Mouse (Mus musculus): ENCODE measurements around the gene Tyrp1. TPM values are rescaled to one million over a fixed set of nuclear protein-coding genes. Genes with fewer than 3 reads are reported as not detected.
A peak's percentile ranks its signal among the peaks of the same experiment; 100 is the strongest.

The Tyrp1 gene
- polyA plus RNA-seq (2014; fragmentation: Nextera tagmentation; extraction: Ambion mirVana) = 0.16 and 0.45 TPM in 2 replicates

DNA sequence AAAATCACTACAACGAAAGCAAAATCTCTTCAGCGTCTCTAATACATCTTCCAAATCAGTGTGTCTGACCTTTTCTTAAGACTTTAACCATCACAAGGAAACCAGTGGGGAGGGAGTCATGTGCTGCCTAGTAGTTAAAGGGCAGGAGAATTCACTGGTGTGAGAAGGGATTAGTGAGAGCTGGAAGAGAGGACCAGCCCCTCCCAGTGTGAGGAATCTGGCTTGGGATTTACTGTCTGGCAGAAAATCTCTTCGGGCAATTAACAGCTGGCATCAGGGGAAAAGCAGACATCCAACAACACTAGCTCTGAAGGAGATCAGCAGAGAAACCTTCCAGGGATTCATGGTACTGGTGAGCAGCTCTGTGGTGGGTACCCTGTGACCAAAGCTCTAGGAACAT is at the start of gene Tyrp1:
Gene Tyrp1, plus strand, starts transcription at position 74 of the 400 bp plus-strand sequence.
- Histone ChIP-seq H3K9me3 (ENCODE audit: control insufficient read depth, low read length) (no peaks in the 10 kb centered on the region), H3K27me3 (ENCODE audit: control insufficient read depth, insufficient read depth, low read length) (no peaks in the 10 kb centered on the region), H3K4me1 (ENCODE audit: control insufficient read depth, insufficient read depth, low read length) (no peaks in the 10 kb centered on the region), H3K4me2 (ENCODE audit: low read length) (no peak within 1 kb of the TSS), H3K4me3 (replicated peaks; ENCODE audit: low read depth, low read length) (no peak within 1 kb of the TSS), H3K9ac (replicated peaks; ENCODE audit: low read length) (no peak within 1 kb of the TSS), H3K27ac (replicated peaks; ENCODE audit: low read depth, low read length) (no peak within 1 kb of the TSS), H3K36me3 (ENCODE audit: control insufficient read depth, insufficient read depth, low read length) (no peaks in the 10 kb centered on the region)
- 9% methylated on average over 3 of the region's 3 CpGs for WGBS
- ATAC-seq (ENCODE audit: low FRiP score, low TSS enrichment) (peak; percentile 50; the same call in 1 of the 2 replicates), DNase-seq (peak; percentile 32)

DNA sequence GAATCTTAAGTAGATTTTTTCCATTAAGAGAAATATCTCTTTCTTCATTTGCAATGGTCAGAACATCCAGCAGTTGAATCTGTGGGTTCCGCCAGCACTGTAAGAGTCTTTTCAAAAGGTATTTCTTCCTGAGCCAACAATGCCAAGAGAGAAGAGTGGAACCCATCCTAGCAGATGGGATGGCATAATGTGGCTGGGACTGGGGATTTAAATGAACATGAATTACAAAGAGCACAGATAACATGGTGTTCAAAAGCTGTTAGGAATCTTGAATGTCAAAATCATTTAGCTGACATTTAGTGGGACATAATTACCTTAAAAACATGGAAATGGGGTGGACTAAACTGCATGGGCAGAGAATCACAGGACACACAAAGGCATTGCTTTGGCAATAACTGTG is 45.6 kb upstream of the Tyrp1 start:
- peak; percentile 12 for DNase-seq
- Histone ChIP-seq H3K4me2 (ENCODE audit: low read length) (no peak overlapping the region), H3K36me3 (ENCODE audit: control insufficient read depth, insufficient read depth, low read length) (no peaks in the 10 kb centered on the region), H3K4me1 (ENCODE audit: control insufficient read depth, insufficient read depth, low read length) (0 out of 2 replicates have a peak, but pooled peaks cover 3% of the 10 kb centered on the region), H3K9me3 (ENCODE audit: control insufficient read depth, low read length) (no peaks in the 10 kb centered on the region), H3K27ac (replicated peaks; ENCODE audit: low read depth, low read length) (no peak overlapping the region), H3K9ac (replicated peaks; ENCODE audit: low read length) (no peak overlapping the region), H3K27me3 (ENCODE audit: control insufficient read depth, insufficient read depth, low read length) (no peaks in the 10 kb centered on the region), H3K4me3 (replicated peaks; ENCODE audit: low read depth, low read length) (no peak overlapping the region)
- WGBS = 69% methylated on average over 1 of the region's 1 CpGs
- ATAC-seq (ENCODE audit: low FRiP score, low TSS enrichment) = no peak

DNA sequence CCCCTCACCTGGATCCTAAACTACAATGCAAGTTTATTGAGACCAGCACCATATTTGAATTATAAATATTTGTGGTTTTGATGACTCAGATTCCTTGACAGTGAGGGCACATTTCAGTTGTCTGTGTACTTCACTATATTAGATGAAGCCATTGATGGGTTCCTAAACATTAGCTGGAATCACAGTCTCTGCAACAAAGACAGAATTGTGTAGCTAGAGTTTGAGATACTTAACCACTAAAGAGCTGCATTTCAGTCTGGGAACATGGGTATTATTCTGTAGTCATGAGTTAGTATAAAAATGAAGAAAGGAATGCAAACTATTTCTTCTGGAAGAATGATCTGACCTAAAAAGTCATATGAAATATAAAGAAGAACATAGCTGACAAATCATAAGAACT is 14.4 kb upstream of the Tyrp1 start:
- no peaks in the 10 kb centered on the region for H3K36me3 ChIP-seq (ENCODE audit: control insufficient read depth, insufficient read depth, low read length)
- no peak overlapping the region for H3K4me2 ChIP-seq (ENCODE audit: low read length)
- no peaks in the 10 kb centered on the region for H3K27me3 ChIP-seq (ENCODE audit: control insufficient read depth, insufficient read depth, low read length)
- no peaks in the 10 kb centered on the region for H3K4me1 ChIP-seq (ENCODE audit: control insufficient read depth, insufficient read depth, low read length)
- no peak for ATAC-seq (ENCODE audit: low FRiP score, low TSS enrichment)
- no peak overlapping the region for H3K27ac ChIP-seq (replicated peaks; ENCODE audit: low read depth, low read length)
- no peak overlapping the region for H3K4me3 ChIP-seq (replicated peaks; ENCODE audit: low read depth, low read length)
- DNase-seq = no peak
- no peaks in the 10 kb centered on the region for H3K9me3 ChIP-seq (ENCODE audit: control insufficient read depth, low read length)
- no peak overlapping the region for H3K9ac ChIP-seq (replicated peaks; ENCODE audit: low read length)

DNA sequence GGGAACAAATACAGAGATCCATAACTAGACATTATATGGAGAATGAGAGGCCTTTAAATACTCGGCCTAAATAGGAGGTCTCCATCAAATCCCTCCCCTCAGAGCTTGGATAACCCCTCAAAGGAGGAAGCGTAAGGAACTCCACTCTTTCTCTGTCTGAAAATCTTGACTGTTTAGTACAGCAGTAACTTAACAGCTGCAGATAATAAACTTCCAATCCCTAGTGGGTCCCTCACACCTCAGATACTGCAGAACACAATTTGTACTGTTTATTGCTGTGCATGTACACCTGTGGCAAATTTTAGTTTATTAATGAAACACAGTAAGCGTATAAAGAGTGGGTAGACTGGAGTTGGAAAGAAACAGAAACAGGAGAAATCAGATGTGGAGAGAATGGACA is 12.0 kb upstream of the Tyrp1 start:
- Histone ChIP-seq H3K27me3 (ENCODE audit: control insufficient read depth, insufficient read depth, low read length) (no peaks in the 10 kb centered on the region), H3K4me1 (ENCODE audit: control insufficient read depth, insufficient read depth, low read length) (no peaks in the 10 kb centered on the region), H3K4me2 (ENCODE audit: low read length) (no peak overlapping the region), H3K9ac (replicated peaks; ENCODE audit: low read length) (no peak overlapping the region), H3K27ac (replicated peaks; ENCODE audit: low read depth, low read length) (no peak overlapping the region), H3K36me3 (ENCODE audit: control insufficient read depth, insufficient read depth, low read length) (no peaks in the 10 kb centered on the region), H3K4me3 (replicated peaks; ENCODE audit: low read depth, low read length) (no peak overlapping the region), H3K9me3 (ENCODE audit: control insufficient read depth, low read length) (no peaks in the 10 kb centered on the region)
- DNase-seq = no peak
- 93% methylated on average over 3 of the region's 3 CpGs for WGBS
- ATAC-seq (ENCODE audit: low FRiP score, low TSS enrichment) = no peak

DNA sequence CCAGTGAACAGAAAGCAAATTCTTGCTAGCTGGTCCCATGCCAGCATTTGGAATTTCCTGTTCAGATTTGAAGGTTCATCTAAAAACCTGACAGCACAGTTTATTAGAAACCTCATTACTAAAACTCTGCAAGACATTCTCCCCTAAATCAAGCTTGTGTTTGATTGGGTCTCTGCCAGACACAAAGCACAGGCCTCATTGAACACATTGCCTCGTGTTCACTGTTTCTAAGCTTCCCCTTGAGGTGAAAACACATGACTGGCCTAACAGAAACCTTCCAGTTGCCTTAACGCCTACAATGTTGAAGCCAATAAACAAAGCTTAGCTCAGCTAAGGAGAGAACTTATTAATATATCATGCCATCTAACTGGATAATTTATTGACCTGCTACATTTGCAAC is 5.7 kb upstream of the Tyrp1 start:
- Histone ChIP-seq H3K27ac (replicated peaks; ENCODE audit: low read depth, low read length) (no peak overlapping the region), H3K4me1 (ENCODE audit: control insufficient read depth, insufficient read depth, low read length) (no peaks in the 10 kb centered on the region), H3K36me3 (ENCODE audit: control insufficient read depth, insufficient read depth, low read length) (no peaks in the 10 kb centered on the region), H3K4me2 (ENCODE audit: low read length) (no peak overlapping the region), H3K9ac (replicated peaks; ENCODE audit: low read length) (no peak overlapping the region), H3K4me3 (replicated peaks; ENCODE audit: low read depth, low read length) (no peak overlapping the region), H3K9me3 (ENCODE audit: control insufficient read depth, low read length) (no peaks in the 10 kb centered on the region), H3K27me3 (ENCODE audit: control insufficient read depth, insufficient read depth, low read length) (no peaks in the 10 kb centered on the region)
- no peak for ATAC-seq (ENCODE audit: low FRiP score, low TSS enrichment)
- 53% methylated on average over 2 of the region's 2 CpGs for WGBS
- no peak for DNase-seq

DNA sequence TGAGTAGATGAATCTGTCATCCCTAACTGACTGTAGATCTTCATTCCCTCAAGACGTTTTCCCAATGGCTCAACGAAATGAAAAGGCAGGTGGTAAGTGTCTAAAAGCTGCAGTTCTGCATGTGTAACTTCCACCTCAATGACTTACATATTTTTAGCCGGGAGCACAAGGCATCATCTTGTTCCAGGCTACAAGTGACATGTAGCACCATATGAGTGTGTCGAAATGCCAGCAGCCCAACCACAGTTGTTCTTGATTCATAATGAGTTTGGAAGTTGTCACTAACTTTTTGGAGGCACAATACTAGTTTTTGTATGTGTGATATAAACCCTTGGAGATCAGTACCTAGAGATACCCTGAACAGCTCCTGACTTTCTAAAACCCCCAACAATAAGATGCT is 5.4 kb downstream of the Tyrp1 start:
- Histone ChIP-seq H3K36me3 (ENCODE audit: control insufficient read depth, insufficient read depth, low read length) (no peaks in the 10 kb centered on the region), H3K27me3 (ENCODE audit: control insufficient read depth, insufficient read depth, low read length) (no peaks in the 10 kb centered on the region), H3K9ac (replicated peaks; ENCODE audit: low read length) (no peak overlapping the region), H3K4me1 (ENCODE audit: control insufficient read depth, insufficient read depth, low read length) (no peaks in the 10 kb centered on the region), H3K27ac (replicated peaks; ENCODE audit: low read depth, low read length) (no peak overlapping the region), H3K4me2 (ENCODE audit: low read length) (no peak overlapping the region), H3K4me3 (replicated peaks; ENCODE audit: low read depth, low read length) (no peak overlapping the region), H3K9me3 (ENCODE audit: control insufficient read depth, low read length) (no peaks in the 10 kb centered on the region)
- WGBS = 84% methylated on average over 4 of the region's 4 CpGs
- ATAC-seq (ENCODE audit: low FRiP score, low TSS enrichment) = no peak
- DNase-seq = no peak

DNA sequence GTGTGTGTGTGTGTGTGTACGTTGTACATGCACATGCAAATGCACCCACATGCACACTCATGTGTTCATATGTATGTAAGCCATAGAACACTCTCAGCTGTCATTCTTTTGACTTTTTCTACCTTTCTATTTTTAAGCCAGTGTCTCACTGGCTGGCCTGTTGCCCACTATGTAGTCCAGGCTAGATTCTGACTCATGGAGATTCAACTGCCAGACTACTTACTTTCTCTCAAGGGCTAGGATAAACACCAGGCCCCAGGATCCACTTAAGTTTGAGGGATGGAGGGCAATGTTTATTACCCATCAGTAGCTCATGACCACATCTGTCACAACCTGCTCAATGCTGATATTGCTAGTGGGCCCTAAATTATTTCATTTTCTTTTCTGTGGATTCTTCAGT is 8.1 kb downstream of the Tyrp1 start:
- Histone ChIP-seq H3K9ac (replicated peaks; ENCODE audit: low read length) (no peak overlapping the region), H3K4me1 (ENCODE audit: control insufficient read depth, insufficient read depth, low read length) (no peaks in the 10 kb centered on the region), H3K4me3 (replicated peaks; ENCODE audit: low read depth, low read length) (no peak overlapping the region), H3K27me3 (ENCODE audit: control insufficient read depth, insufficient read depth, low read length) (no peaks in the 10 kb centered on the region), H3K4me2 (ENCODE audit: low read length) (no peak overlapping the region), H3K9me3 (ENCODE audit: control insufficient read depth, low read length) (no peaks in the 10 kb centered on the region), H3K36me3 (ENCODE audit: control insufficient read depth, insufficient read depth, low read length) (no peaks in the 10 kb centered on the region), H3K27ac (replicated peaks; ENCODE audit: low read depth, low read length) (no peak overlapping the region)
- WGBS = 93% methylated on average over 1 of the region's 1 CpGs
- DNase-seq (no peak), ATAC-seq (ENCODE audit: low FRiP score, low TSS enrichment) (no peak)

DNA sequence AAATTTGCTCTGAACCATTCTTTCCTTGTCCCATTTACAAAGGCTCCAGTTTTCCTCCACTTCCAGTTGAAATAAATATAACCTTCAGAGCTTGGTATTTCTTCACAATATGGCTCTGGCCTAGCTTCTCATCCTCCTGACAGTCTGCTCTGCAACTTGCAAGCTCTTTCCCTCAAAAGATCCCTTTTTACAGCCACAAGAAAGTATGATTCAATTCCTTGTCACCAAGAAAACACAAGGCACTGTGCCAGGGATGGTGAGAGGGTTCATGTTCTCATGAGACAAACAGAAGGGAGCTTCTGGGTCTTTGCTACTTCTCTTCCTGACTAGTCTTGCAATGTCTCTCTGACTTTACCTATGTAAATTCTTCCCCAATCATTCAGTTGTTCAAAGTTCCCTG is 9.8 kb downstream of the Tyrp1 start:
- Histone ChIP-seq H3K4me3 (replicated peaks; ENCODE audit: low read depth, low read length) (no peak overlapping the region), H3K9me3 (ENCODE audit: control insufficient read depth, low read length) (no peaks in the 10 kb centered on the region), H3K27ac (replicated peaks; ENCODE audit: low read depth, low read length) (no peak overlapping the region), H3K9ac (replicated peaks; ENCODE audit: low read length) (no peak overlapping the region), H3K4me1 (ENCODE audit: control insufficient read depth, insufficient read depth, low read length) (no peaks in the 10 kb centered on the region), H3K4me2 (ENCODE audit: low read length) (no peak overlapping the region), H3K36me3 (ENCODE audit: control insufficient read depth, insufficient read depth, low read length) (no peaks in the 10 kb centered on the region), H3K27me3 (ENCODE audit: control insufficient read depth, insufficient read depth, low read length) (no peaks in the 10 kb centered on the region)
- ATAC-seq (ENCODE audit: low FRiP score, low TSS enrichment) (no peak), DNase-seq (no peak)

DNA sequence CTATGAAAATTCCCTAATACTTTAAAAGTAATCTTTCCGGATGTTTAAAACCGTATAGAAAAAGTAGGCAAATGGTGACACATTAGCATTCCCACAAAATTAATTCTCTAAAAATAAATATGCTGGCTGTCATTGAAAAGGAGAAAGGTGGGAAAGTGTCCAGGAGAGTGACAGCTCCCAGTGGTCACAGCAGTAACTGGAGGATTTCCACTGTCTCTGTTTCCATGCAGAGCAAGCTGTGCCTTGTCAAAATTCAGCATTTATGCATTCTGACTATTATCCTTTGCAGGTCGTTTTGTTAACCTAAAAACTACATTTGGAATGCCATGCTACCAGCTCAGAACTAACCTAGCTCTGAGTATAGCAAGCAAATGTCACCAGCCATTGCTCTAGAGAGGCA is 12.1 kb downstream of the Tyrp1 start:
- Histone ChIP-seq H3K36me3 (ENCODE audit: control insufficient read depth, insufficient read depth, low read length) (no peaks in the 10 kb centered on the region), H3K4me1 (ENCODE audit: control insufficient read depth, insufficient read depth, low read length) (no peaks in the 10 kb centered on the region), H3K27ac (replicated peaks; ENCODE audit: low read depth, low read length) (no peak overlapping the region), H3K27me3 (ENCODE audit: control insufficient read depth, insufficient read depth, low read length) (no peaks in the 10 kb centered on the region), H3K4me2 (ENCODE audit: low read length) (no peak overlapping the region), H3K4me3 (replicated peaks; ENCODE audit: low read depth, low read length) (no peak overlapping the region), H3K9ac (replicated peaks; ENCODE audit: low read length) (no peak overlapping the region), H3K9me3 (ENCODE audit: control insufficient read depth, low read length) (no peaks in the 10 kb centered on the region)
- no peak for ATAC-seq (ENCODE audit: low FRiP score, low TSS enrichment)
- no peak for DNase-seq
- WGBS = 68% methylated on average over 3 of the region's 3 CpGs
